Mouse (Mus musculus) erythroblast, embryonic 14.5 days (primary cell): ENCODE data around the gene Gpr157. TPM values are rescaled to one million over a fixed set of nuclear protein-coding genes. Genes with fewer than 3 reads are reported as not detected.

Experiments
- H3K27me3 ChIP-seq: 2 replicates; pipeline ENCODE4 v1.6.1; 2012; ENCODE audit warnings: inconsistent platforms; ENCODE audit not compliant: control insufficient read depth
- H3K36me3 ChIP-seq: 2 replicates; pipeline ENCODE4 v1.6.1; 2012; ENCODE audit warnings: mild to moderate bottlenecking, inconsistent platforms; ENCODE audit not compliant: control insufficient read depth
- H3K4me1 ChIP-seq: 2 replicates; pipeline ENCODE4 v1.6.1; 2012; ENCODE audit warnings: inconsistent platforms; ENCODE audit not compliant: control insufficient read depth
- H3K4me3 ChIP-seq: replicated peaks from 2 replicates; pipeline ENCODE3; 2012; ENCODE audit warnings: moderate library complexity, mild to moderate bottlenecking, inconsistent platforms
- H3K9me3 ChIP-seq: 2 replicates; pipeline ENCODE4 v1.6.1; 2012; ENCODE audit warnings: low read length, inconsistent platforms, mixed read lengths; ENCODE audit not compliant: control insufficient read depth
- GATA1 ChIP-seq: IDR thresholded peaks from 2 replicates; pipeline ENCODE4 v1.6.1; 2012; ENCODE audit warnings: low read length, inconsistent platforms, mixed read lengths
- TAL1 ChIP-seq: IDR thresholded peaks from 3 replicates; pipeline ENCODE4 v1.6.1; 2012; ENCODE audit warnings: low read length, inconsistent platforms, mixed read lengths
- polyA plus RNA-seq: library from polyadenylated mRNA; stranded (reverse); fragments of >175 nt; gene quantifications from 2 replicates; pipeline ENCODE4 v1.2.3, GENCODE M21; 2012

Gpr157 gene
- polyA plus RNA-seq, 1 experiment, result 0.01 TPM

- Histone ChIP-seq H3K36me3 (no peaks in the 10 kb centered on the region), H3K4me3 (no peak overlapping the region), H3K9me3 (no peaks in the 10 kb centered on the region), H3K27me3 (no peaks in the 10 kb centered on the region), H3K4me1 (no peaks in the 10 kb centered on the region)
- TF ChIP-seq TAL1 (no peak), GATA1 (no peak)
Observed at GRCm38 (mm10) chr4:150068216-150068615, 18.9 kb upstream of the Gpr157 start.

- TF ChIP-seq GATA1 (no peak), TAL1 (no peak)
- no peaks in the 10 kb centered on the region for H3K9me3 ChIP-seq
- no peak overlapping the region for H3K4me3 ChIP-seq
- no peaks in the 10 kb centered on the region for H3K36me3 ChIP-seq
- H3K4me1 ChIP-seq, result no peaks in the 10 kb centered on the region
- H3K27me3 ChIP-seq, result no peaks in the 10 kb centered on the region
Observed at GRCm38 (mm10) chr4:150070136-150070535, 17.0 kb upstream of the Gpr157 start.

- H3K4me1 ChIP-seq, result no peaks in the 10 kb centered on the region
- H3K27me3 ChIP-seq, result no peaks in the 10 kb centered on the region
- no peaks in the 10 kb centered on the region for H3K9me3 ChIP-seq
- H3K4me3 ChIP-seq, result no peak overlapping the region
- no peaks in the 10 kb centered on the region for H3K36me3 ChIP-seq
- TF ChIP-seq GATA1, result no peak
Observed at GRCm38 (mm10) chr4:150072416-150073101, 14.6 kb upstream of the Gpr157 start.

GRCm38 (mm10) chr4:150073102-150073473 is 14.1 kb upstream of the Gpr157 start:
- H3K9me3 ChIP-seq, result no peaks in the 10 kb centered on the region
- no peaks in the 10 kb centered on the region for H3K36me3 ChIP-seq
- no peaks in the 10 kb centered on the region for H3K27me3 ChIP-seq
- no peak overlapping the region for H3K4me3 ChIP-seq
- TF ChIP-seq GATA1, result no peak
- TF ChIP-seq TAL1, result no peak
- H3K4me1 ChIP-seq, result no peaks in the 10 kb centered on the region

- Histone ChIP-seq H3K4me1 (no peaks in the 10 kb centered on the region; the same call in 1 of the 2 replicates), H3K4me3 (no peak overlapping the region), H3K27me3 (no peaks in the 10 kb centered on the region), H3K9me3 (no peaks in the 10 kb centered on the region), H3K36me3 (no peaks in the 10 kb centered on the region)
- TF ChIP-seq GATA1 (no peak), TAL1 (no peak)
Observed at GRCm38 (mm10) chr4:150075350-150075749, 11.8 kb upstream of the Gpr157 start.

- Histone ChIP-seq H3K4me3 (no peak overlapping the region), H3K4me1 (no peaks in the 10 kb centered on the region; the same call in 1 of the 2 replicates), H3K9me3 (no peaks in the 10 kb centered on the region), H3K27me3 (no peaks in the 10 kb centered on the region), H3K36me3 (no peaks in the 10 kb centered on the region)
- TF ChIP-seq TAL1 (no peak), GATA1 (no peak)
Observed at GRCm38 (mm10) chr4:150076147-150076546, 11.0 kb upstream of the Gpr157 start.

GRCm38 (mm10) chr4:150078646-150079045 is 8.5 kb upstream of the Gpr157 start:
- no peaks in the 10 kb centered on the region for H3K36me3 ChIP-seq
- no peak for TF ChIP-seq TAL1
- TF ChIP-seq GATA1, result no peak
- no peaks in the 10 kb centered on the region for H3K9me3 ChIP-seq
- no peak overlapping the region for H3K4me3 ChIP-seq
- no peaks in the 10 kb centered on the region; the same call in 1 of the 2 replicates for H3K4me1 ChIP-seq
- H3K27me3 ChIP-seq, result no peaks in the 10 kb centered on the region

GRCm38 (mm10) chr4:150079244-150079643 is 7.9 kb upstream of the Gpr157 start:
- H3K9me3 ChIP-seq, result no peaks in the 10 kb centered on the region
- H3K4me3 ChIP-seq, result no peak overlapping the region
- H3K4me1 ChIP-seq, result no peaks in the 10 kb centered on the region; the same call in 1 of the 2 replicates
- H3K36me3 ChIP-seq, result no peaks in the 10 kb centered on the region
- H3K27me3 ChIP-seq, result no peaks in the 10 kb centered on the region
- TF ChIP-seq TAL1, result no peak
- TF ChIP-seq GATA1, result no peak

- H3K36me3 ChIP-seq, result no peaks in the 10 kb centered on the region
- H3K27me3 ChIP-seq, result no peaks in the 10 kb centered on the region
- H3K4me1 ChIP-seq, result no peaks in the 10 kb centered on the region; the same call in 1 of the 2 replicates
- 0 out of 2 replicates have a peak, but pooled peaks cover 1% of the 10 kb centered on the region for H3K9me3 ChIP-seq
- H3K4me3 ChIP-seq, result no peak overlapping the region
- TF ChIP-seq TAL1, result no peak
- TF ChIP-seq GATA1, result no peak
Observed at GRCm38 (mm10) chr4:150080330-150080967, 6.7 kb upstream of the Gpr157 start.

GRCm38 (mm10) chr4:150085366-150085765 is 1.8 kb upstream of the Gpr157 start:
- H3K36me3 ChIP-seq, result no peaks in the 10 kb centered on the region
- H3K27me3 ChIP-seq, result peaks cover 23% of the 10 kb centered on the region
- H3K4me3 ChIP-seq, result no peak overlapping the region
- H3K9me3 ChIP-seq, result 0 out of 2 replicates have a peak, but pooled peaks cover 2% of the 10 kb centered on the region
- H3K4me1 ChIP-seq, result peaks cover 16% of the 10 kb centered on the region
- no peak for TF ChIP-seq TAL1
- no peak for TF ChIP-seq GATA1
